Mouse (Mus musculus) stomach, embryonic 14.5 days (tissue): ENCODE data around the gene Aff3. TPM values are rescaled to one million over a fixed set of nuclear protein-coding genes. Genes with fewer than 3 reads are reported as not detected.

Experiments
- ATAC-seq: fragments of 200-750 bp; cut with Nextera tagmentation; 2 replicates; pipeline ENCODE4 v1.8.0; 2017; ENCODE audit warnings: low read depth, moderate TSS enrichment; ENCODE audit not compliant: insufficient number of reproducible peaks, insufficient read depth, low FRiP score
- H3K27ac ChIP-seq: fragments of 300-500 bp; sonication (generic); 2 replicates; pipeline ENCODE4 v1.5.1; 2014; ENCODE audit warnings: mild to moderate bottlenecking, low read length, moderate library complexity, mixed read lengths
- H3K27me3 ChIP-seq: fragments of 300-500 bp; sonication (generic); 2 replicates; pipeline ENCODE4 v1.6.1; 2014; ENCODE audit warnings: low read length, control low read depth, mixed read lengths; ENCODE audit not compliant: control insufficient read depth, insufficient read depth
- H3K36me3 ChIP-seq: fragments of 300-500 bp; sonication (generic); 2 replicates; pipeline ENCODE4 v1.6.1; 2014; ENCODE audit warnings: mild to moderate bottlenecking, control low read depth, low read length, moderate library complexity, mixed read lengths; ENCODE audit not compliant: control insufficient read depth, insufficient read depth
- H3K4me1 ChIP-seq: fragments of 300-500 bp; sonication (generic); 2 replicates; pipeline ENCODE4 v1.6.1; 2014; ENCODE audit warnings: low read length, control low read depth, mixed read lengths; ENCODE audit not compliant: control insufficient read depth, insufficient read depth
- H3K4me2 ChIP-seq: fragments of 300-500 bp; sonication (generic); replicated peaks from 2 replicates; pipeline ENCODE4 v1.6.1; 2014; ENCODE audit warnings: low read depth, low read length, control low read depth
- H3K4me3 ChIP-seq: fragments of 300-500 bp; sonication (generic); 2 replicates; pipeline ENCODE4 v1.5.1; 2014; ENCODE audit warnings: low read depth, low read length, control low read depth
- H3K9ac ChIP-seq: fragments of 300-500 bp; sonication (generic); replicated peaks from 2 replicates; pipeline ENCODE4 v1.6.1; 2014; ENCODE audit warnings: low read depth, mild to moderate bottlenecking, control low read depth, low read length, moderate library complexity, mixed read lengths
- H3K9me3 ChIP-seq: fragments of 300-500 bp; sonication (generic); 2 replicates; pipeline ENCODE4 v1.6.1; 2016; ENCODE audit warnings: low read depth, low read length, control low read depth; ENCODE audit not compliant: control insufficient read depth
- WGBS: fragments of 180-500 bp; shearing (Covaris S2); extraction: QIAGEN DNeasy Blood & Tissue Kit; methylation state at CpG from one replicate; pipeline ENCODE4 v1.1.7; 2014; 5-methylcytosine and 5-hydroxymethylcytosine counted together
- polyA plus RNA-seq: library from polyadenylated mRNA; unstranded; fragments of >200 nt; fragmentation: Nextera tagmentation; extraction: Ambion mirVana; gene quantifications from 2 replicates; pipeline ENCODE4 v1.2.1, GENCODE M21; 2014

Aff3 gene
- polyA plus RNA-seq, 1 experiment from 2014 or later: 8.2 TPM

DNA sequence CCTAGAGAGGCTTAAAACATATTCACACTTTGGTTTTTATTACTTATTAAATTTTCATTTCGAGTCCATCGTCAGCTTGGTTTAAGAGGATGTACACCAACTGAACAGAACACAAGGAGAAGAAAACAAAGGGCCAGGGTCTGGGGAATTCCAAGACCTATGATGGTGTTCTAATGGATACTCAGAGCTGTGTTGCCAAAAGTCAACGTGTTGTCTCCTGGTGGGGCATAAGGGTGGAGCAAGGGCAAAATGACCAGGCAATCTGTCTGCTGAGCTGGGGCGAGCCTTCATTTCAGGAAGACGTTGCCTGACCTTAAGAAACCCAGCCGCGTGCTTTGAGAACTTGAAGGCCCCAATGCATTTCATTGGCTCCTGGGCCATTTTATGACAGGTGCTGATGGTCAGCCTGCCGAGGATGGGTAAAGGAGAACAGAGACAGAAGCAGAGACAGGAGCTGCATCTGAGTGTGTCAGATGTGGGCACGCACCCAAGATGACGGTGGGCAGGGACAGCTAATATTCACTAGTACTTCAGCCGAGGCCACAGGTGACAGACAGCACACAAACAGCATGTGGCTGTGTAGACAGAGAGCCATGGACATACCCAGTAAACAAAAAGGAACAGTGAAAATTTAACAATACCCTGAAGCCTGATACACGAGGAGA is 371.0 kb downstream of the Aff3 start:
- Histone ChIP-seq H3K27me3 (no peaks in the 10 kb centered on the region), H3K9me3 (no peaks in the 10 kb centered on the region)
- ATAC-seq: no peak

GRCm38 (mm10) chr1:38292851-38293250 is 371.9 kb downstream of the Aff3 start:
- H3K36me3 ChIP-seq: no peaks in the 10 kb centered on the region
- no peak overlapping the region for H3K27ac ChIP-seq
- ATAC-seq: no peak
- no peaks in the 10 kb centered on the region for H3K9me3 ChIP-seq
- H3K4me3 ChIP-seq: no peak overlapping the region
- no peak overlapping the region for H3K9ac ChIP-seq
- no peak overlapping the region for H3K4me2 ChIP-seq
- H3K27me3 ChIP-seq: no peaks in the 10 kb centered on the region
- no peaks in the 10 kb centered on the region for H3K4me1 ChIP-seq
- 49% methylated on average over 4 of the region's 4 CpGs for WGBS

More for the DNA sequence above, 371.0 kb downstream of the Aff3 start:
- 91% methylated on average over 12 of the region's 12 CpGs for WGBS
- Histone ChIP-seq H3K9ac (no peak overlapping the region), H3K4me2 (no peak overlapping the region), H3K36me3 (no peaks in the 10 kb centered on the region), H3K27ac (no peak overlapping the region), H3K4me1 (no peaks in the 10 kb centered on the region), H3K4me3 (no peak overlapping the region)

DNA sequence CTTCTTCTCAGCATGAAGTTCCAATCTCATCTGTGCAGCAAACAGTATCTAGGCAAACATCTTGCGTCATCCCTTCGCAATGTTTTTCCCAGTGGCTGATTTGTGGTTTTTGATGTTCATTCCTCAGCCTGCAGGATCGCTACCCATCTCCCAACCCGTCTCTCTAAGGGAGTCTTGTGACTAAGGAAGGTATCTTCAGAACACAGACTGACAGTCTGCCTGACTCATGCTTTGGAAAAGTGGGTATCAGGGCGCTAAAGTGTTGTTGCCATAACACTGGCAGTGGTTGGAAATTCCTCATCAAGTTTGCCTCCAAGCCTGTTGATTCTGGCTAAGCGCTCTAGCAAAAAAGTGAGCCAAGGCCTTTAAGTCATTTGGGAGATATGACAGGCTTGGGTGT is 372.8 kb downstream of the Aff3 start:
- no peaks in the 10 kb centered on the region for H3K36me3 ChIP-seq
- H3K9me3 ChIP-seq: no peaks in the 10 kb centered on the region
- no peaks in the 10 kb centered on the region for H3K4me1 ChIP-seq
- H3K27ac ChIP-seq: no peak overlapping the region
- no peak overlapping the region for H3K4me2 ChIP-seq
- no peaks in the 10 kb centered on the region for H3K27me3 ChIP-seq
- 84% methylated on average over 6 of the region's 6 CpGs for WGBS
- no peak overlapping the region for H3K9ac ChIP-seq
- H3K4me3 ChIP-seq: no peak overlapping the region
- ATAC-seq: no peak

GRCm38 (mm10) chr1:38291497-38291896 is 373.3 kb downstream of the Aff3 start:
- Histone ChIP-seq H3K27ac (no peak overlapping the region), H3K36me3 (no peaks in the 10 kb centered on the region), H3K9me3 (no peaks in the 10 kb centered on the region), H3K4me1 (no peaks in the 10 kb centered on the region), H3K9ac (no peak overlapping the region), H3K4me3 (no peak overlapping the region), H3K27me3 (no peaks in the 10 kb centered on the region), H3K4me2 (no peak overlapping the region)
- 80% methylated on average over 4 of the region's 4 CpGs for WGBS
- no peak for ATAC-seq

DNA sequence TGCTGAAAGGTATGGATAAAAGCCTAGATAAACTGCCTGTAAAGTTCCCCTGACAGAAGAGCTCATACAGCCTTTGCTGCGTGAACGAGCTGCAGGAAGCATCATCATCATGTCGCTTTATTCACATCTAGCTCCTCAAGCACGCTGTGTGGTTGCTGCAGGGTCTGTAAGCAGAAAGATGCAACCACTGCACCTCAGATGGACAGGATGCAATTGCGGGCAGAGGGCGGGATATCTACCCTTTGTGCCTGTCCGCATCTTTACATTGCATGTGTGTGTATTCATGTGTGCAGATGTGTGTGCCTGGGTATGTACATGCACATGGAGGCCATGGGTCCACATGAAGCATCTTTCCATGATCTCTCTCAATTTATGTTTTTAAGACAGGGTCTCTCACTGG is 373.9 kb downstream of the Aff3 start:
- Histone ChIP-seq H3K9ac (no peak overlapping the region), H3K36me3 (no peaks in the 10 kb centered on the region), H3K27ac (no peak overlapping the region), H3K4me3 (no peak overlapping the region), H3K4me2 (no peak overlapping the region), H3K9me3 (no peaks in the 10 kb centered on the region), H3K4me1 (no peaks in the 10 kb centered on the region), H3K27me3 (no peaks in the 10 kb centered on the region)
- 89% methylated on average over 7 of the region's 7 CpGs for whole genome bisulfite sequencing
- ATAC-seq: no peak

DNA sequence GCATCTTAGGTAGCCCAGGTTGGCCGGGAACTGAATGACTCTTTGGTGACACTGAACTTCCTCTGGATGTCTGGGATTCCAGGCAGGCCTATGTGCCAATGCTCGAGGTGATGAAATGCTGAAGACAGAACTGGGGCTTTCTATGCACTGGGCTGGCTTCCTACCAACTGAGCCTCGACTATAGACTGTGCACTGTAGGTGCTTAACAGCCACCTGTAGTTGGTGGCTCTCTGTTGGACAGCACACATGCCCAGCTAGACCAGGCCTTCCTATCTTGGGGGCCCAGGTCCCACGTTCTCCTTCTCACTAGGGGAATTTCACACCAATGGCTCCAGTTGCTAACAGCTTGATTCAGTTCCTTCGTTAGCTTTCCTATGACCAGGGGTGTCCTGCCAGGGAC is 374.9 kb downstream of the Aff3 start:
- H3K9me3 ChIP-seq: no peaks in the 10 kb centered on the region
- 85% methylated on average over 5 of the region's 5 CpGs for WGBS
- no peak overlapping the region for H3K4me2 ChIP-seq
- no peaks in the 10 kb centered on the region for H3K36me3 ChIP-seq
- no peak overlapping the region for H3K27ac ChIP-seq
- no peak overlapping the region for H3K4me3 ChIP-seq
- no peak overlapping the region for H3K9ac ChIP-seq
- no peaks in the 10 kb centered on the region for H3K27me3 ChIP-seq
- no peak for ATAC-seq
- no peaks in the 10 kb centered on the region for H3K4me1 ChIP-seq

DNA sequence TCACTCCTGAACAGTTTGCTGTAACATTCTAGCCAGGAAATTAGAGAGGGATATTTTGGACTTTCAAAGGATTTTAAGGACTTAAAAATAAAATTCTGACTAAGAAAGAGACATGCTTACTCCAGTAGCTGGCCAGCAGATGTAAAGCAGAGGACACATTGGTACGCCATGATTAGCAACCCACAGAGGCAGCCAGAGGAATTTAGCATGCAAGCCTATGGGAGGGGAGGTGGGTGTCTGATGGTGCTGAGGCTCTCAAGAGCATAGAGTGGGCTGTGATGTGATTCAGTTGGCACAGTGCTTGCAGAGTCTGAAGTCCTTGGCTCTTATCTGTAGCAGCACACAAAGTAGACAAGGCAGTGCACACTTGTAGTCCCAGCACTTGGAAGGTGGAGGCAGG is 376.0 kb downstream of the Aff3 start:
- ATAC-seq: no peak
- no peaks in the 10 kb centered on the region for H3K36me3 ChIP-seq
- H3K27ac ChIP-seq: no peak overlapping the region
- no peak overlapping the region for H3K4me2 ChIP-seq
- no peaks in the 10 kb centered on the region for H3K27me3 ChIP-seq
- H3K4me1 ChIP-seq: no peaks in the 10 kb centered on the region
- no peak overlapping the region for H3K9ac ChIP-seq
- 97% methylated on average over 1 of the region's 1 CpGs for WGBS
- H3K4me3 ChIP-seq: no peak overlapping the region
- H3K9me3 ChIP-seq: no peaks in the 10 kb centered on the region

GRCm38 (mm10) chr1:38286551-38286950 is 378.2 kb downstream of the Aff3 start:
- H3K4me2 ChIP-seq: no peak overlapping the region
- H3K9ac ChIP-seq: no peak overlapping the region
- 81% methylated on average over 1 of the region's 1 CpGs for WGBS
- no peaks in the 10 kb centered on the region for H3K9me3 ChIP-seq
- no peaks in the 10 kb centered on the region for H3K4me1 ChIP-seq
- H3K36me3 ChIP-seq: no peaks in the 10 kb centered on the region
- no peaks in the 10 kb centered on the region for H3K27me3 ChIP-seq
- H3K27ac ChIP-seq: no peak overlapping the region
- no peak for ATAC-seq
- H3K4me3 ChIP-seq: no peak overlapping the region

DNA sequence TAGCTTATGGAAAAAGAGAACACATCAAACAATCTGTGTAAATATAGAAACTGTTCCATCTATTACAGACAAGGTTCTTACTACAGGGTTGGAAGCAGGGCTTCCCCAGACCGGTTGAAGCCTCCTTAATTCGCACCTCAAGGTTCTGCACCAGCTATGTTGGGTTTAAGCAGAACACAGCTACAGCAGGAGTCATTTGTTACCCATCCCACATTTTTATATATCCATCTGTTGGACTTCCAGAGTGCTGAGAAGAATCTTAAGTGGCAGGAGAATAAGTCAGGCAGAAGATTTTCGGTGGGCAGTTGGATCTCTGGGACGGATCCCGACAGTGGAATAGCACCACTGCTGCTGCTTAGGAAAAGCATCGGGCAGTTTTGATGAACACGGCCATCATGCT is 384.2 kb downstream of the Aff3 start:
- ATAC-seq: no peak
- no peak overlapping the region for H3K9ac ChIP-seq
- H3K4me1 ChIP-seq: no peaks in the 10 kb centered on the region
- no peak overlapping the region for H3K4me3 ChIP-seq
- H3K27me3 ChIP-seq: no peaks in the 10 kb centered on the region
- 85% methylated on average over 7 of the region's 7 CpGs for WGBS
- H3K9me3 ChIP-seq: no peaks in the 10 kb centered on the region
- H3K36me3 ChIP-seq: no peaks in the 10 kb centered on the region
- H3K27ac ChIP-seq: no peak overlapping the region
- H3K4me2 ChIP-seq: no peak overlapping the region
